Mouse (Mus musculus): Measurements from ENCODE around the gene Plcl1.
"Not testable (repeated sequence)": the region's sequence is repeated elsewhere in the genome, so short reads cannot be mapped to it uniquely, and the experiment has no call there.

Gene Plcl1

GRCm38 (mm10) chr1:55445043-55445688, 39.4 kb downstream of the Plcl1 start:
- DNase-seq (ENCODE audit: low read depth), result no peak

DNA sequence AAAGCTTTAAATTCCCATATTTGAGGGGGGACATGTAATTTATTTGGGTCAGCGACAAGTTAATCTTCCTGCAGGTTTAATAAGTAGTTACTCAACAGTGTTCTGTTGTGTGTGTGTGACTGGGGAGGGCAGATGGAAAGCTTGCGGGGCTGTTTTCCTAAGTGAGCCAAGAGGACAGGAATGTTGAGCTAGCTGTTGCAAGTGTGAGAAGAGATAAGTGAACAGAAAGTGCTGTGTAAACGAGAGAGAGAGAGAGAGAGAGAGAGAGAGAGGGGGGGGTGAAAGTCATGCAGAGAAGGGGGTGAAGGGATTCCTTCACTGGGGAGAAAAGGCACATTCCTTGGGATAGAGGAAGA, 39.9 kb downstream of the Plcl1 start:
- no peak for DNase-seq (ENCODE audit: low read depth)

GRCm38 (mm10) chr1:55446273-55446672, 40.6 kb downstream of the Plcl1 start:
- DNase-seq (ENCODE audit: low read depth), result no peak

DNA sequence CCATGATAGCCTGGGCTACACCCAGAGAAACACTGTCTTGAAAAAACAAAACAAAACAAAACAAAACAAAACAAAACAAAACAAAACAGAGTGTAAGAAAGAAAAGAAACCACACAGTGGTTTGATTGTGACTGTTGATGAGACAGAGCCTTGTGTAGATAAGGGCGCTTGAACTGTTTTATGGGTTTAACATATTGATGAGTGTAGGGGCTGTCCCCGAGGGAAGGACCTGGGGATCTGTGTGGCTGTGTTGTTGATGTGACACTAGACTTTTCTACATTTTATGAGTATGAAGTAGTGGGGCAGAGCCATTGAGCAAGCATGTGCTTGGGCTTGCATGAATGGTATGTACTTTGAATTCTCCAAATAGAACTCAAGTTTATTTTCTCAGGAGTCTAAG, 41.2 kb downstream of the Plcl1 start:
- no peak for DNase-seq (ENCODE audit: low read depth)

DNA sequence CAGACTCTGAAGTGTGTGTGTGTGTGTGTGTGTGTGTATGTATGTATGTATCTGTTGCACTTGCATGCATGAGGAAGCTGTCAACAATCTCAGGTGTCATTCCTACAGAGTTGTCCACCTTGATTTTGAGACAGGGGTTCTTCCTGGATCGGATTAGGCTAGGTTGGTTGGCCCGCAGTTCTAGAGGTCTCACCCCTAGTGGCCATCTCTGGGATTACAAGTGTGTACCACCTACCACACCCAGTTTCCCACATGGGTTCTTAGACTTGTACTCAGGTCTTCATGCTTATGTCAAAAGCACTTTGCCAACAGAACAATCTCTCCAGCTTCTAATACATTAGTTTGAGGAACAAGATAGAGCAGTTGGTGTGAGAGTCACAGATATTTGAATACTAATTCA, 41.9 kb downstream of the Plcl1 start:
- no peak for DNase-seq (ENCODE audit: low read depth)

DNA sequence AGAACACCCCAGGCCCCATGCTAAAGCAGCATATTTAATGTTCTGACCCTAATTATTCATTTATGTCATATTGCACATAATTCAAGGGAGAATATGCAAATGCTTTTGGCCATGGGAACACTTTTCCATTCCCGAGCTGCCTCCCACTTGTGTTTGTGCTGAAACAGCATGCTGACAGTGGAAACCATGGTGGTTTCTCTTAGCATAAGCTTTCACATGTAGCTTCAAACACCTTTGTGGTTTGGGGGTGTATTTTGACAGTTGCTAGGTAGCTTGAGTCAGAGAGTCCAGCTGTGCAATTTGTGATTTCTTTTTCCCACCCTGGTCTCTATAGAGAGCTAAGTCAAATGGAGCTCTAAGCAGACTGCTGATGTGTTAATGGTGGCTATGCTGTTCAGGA, 42.4 kb downstream of the Plcl1 start:
- no peak for DNase-seq (ENCODE audit: low read depth)

- DNase-seq (ENCODE audit: low read depth), result no peak
These were observed 44.1 kb downstream of the Plcl1 start for GRCm38 (mm10) chr1:55449779-55450178.

GRCm38 (mm10) chr1:55454119-55454518, 48.4 kb downstream of the Plcl1 start:
- no peak for DNase-seq (ENCODE audit: low read depth)

- DNase-seq (ENCODE audit: low read depth), result no peak
These were observed 56.6 kb downstream of the Plcl1 start for GRCm38 (mm10) chr1:55462301-55462700.

- DNase-seq (ENCODE audit: low read depth), result peak; percentile 39
These were observed 68.0 kb downstream of the Plcl1 start for GRCm38 (mm10) chr1:55473756-55474155.

GRCm38 (mm10) chr1:55474976-55475375, 69.3 kb downstream of the Plcl1 start:
- no peak for DNase-seq (ENCODE audit: low read depth)

DNA sequence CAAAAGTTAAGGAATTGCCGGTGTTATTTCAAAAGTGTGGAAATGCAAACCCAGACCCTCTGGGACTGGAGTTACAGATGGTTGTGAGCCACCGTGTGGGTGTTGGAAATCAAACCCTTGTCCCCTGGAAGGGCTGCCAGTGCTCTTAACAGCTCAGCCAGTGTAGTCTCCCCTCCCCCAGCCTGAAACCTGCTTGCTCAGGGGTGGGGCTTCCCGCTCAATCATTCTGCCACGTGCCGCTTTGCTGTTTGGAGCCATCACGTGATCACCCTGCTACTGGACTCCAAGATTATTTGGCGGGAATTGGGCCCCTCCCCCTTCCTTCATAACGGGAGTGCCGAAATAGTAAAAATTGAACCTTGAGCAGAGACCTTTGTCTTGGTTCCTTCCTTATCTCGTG, 81.7 kb downstream of the Plcl1 start:
- DNase-seq (ENCODE audit: low read depth), result not testable (repeated sequence)

- DNase-seq (ENCODE audit: low read depth), result peak; percentile 47
These were observed 82.5 kb downstream of the Plcl1 start for GRCm38 (mm10) chr1:55488261-55488660.

DNA sequence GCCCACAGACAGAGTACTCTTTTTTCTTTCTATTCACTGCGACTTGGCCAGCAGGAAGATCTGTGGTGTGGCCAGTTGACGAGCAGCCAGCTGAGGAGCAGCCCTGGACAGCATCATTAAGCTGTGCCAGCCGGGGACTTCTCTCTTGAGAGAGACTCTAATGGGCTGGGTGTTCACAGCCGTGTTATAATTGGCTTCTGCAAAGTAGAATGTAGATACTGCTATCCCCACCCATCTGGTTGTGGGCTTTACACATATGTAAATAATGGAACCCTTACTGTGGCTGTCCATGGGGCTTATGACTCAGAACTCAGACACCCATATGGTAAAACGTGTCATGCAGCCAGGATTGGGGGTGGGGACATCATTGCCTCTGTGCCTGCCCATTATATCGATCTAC, 83.6 kb downstream of the Plcl1 start:
- no peak for DNase-seq (ENCODE audit: low read depth)

DNA sequence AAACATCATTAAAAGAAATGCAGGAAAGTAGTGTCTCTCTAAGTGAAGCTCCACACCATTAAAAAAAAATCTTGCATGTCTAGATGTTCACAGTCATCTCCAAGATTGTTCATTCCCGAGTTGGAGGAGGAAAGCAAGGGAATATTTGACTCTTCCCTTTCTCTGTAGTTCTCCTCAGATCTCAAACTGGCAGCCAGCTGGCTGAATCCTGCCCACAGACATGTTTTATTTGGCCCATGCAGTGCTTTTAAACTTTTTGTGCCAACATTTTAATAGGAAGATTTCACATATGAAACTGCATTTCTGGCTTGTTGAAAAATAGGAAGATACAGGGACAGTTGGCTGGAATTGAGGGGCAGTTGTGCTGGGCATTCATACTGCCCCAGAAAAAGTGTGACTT, 94.2 kb downstream of the Plcl1 start:
- no peak for DNase-seq (ENCODE audit: low read depth)

DNA sequence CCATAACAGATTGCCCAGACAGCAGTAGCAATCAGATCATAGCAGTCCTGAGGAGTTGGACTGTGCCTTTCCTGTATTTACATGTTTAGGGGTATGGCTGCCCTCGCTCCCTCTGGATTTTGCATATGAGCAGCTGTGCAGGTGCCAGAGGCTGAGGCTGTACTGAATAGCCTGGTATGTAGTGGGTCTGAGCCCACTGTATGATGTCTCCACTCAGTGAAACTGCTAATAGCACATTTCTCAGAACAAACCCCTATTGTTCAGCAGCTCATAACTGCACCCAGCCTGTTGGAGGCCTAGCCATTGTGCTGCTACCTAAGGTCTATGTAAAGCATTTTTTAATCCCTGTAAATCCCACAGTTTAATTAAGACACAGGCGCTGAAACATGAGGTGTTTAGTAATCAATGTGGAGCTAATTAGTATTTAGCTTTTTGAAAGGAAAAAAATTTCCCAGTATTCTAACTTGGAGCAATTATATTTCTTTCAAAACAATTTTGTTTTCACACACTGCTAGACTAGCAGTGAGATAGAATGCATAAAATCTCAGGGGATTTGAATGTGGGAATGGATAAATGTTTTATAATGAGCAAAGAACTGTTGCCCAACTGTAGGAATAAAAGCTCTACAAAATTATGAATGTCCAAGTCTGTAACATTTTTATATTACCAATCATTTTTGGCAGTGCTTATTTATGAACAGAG, 95.4 kb downstream of the Plcl1 start:
- DNase-seq (ENCODE audit: low read depth), result no peak

GRCm38 (mm10) chr1:55505811-55506210, 100.1 kb downstream of the Plcl1 start:
- no peak for DNase-seq (ENCODE audit: low read depth)

DNA sequence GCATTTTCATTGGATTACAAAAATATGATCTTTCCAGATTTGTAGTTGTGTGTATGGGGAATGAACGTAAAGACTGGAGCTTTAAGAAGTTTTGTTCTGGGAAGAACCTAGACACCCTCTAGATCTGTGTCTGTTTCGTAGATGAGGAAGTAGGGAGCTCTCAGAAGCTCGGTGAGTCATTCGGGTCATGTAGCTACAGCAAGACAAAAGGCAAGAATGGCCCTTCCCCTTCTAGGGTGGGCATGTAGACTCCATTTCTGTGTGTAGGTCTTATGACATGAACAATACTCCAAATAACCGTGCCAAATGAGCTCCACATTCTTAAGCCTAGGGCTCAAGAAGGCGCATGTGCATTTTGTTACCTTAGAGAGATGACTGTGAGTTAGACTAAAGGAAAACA, 101.3 kb downstream of the Plcl1 start:
- peak; percentile 33 for DNase-seq (ENCODE audit: low read depth)

GRCm38 (mm10) chr1:55509587-55509986, 103.9 kb downstream of the Plcl1 start:
- no peak for DNase-seq (ENCODE audit: low read depth)

DNA sequence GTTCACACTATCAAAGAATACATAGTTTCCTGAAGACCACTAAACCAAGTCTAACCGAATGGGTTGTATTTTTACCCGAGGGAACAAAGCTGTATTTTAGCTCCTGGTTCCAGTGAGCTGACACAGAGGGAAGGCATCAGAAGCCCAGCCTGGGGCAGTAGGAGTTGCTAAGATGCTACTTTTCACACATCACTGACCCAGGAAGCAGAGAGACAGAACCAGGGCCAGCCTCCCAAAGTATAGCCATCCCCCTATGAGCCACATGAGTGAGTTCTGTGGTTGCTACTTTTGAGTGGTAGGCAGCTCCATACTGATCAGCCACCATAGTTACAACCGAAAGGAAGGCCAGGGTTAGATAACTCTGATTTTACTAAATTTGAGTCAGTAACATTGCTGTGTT, 106.4 kb downstream of the Plcl1 start:
- no peak for DNase-seq (ENCODE audit: low read depth)

DNA sequence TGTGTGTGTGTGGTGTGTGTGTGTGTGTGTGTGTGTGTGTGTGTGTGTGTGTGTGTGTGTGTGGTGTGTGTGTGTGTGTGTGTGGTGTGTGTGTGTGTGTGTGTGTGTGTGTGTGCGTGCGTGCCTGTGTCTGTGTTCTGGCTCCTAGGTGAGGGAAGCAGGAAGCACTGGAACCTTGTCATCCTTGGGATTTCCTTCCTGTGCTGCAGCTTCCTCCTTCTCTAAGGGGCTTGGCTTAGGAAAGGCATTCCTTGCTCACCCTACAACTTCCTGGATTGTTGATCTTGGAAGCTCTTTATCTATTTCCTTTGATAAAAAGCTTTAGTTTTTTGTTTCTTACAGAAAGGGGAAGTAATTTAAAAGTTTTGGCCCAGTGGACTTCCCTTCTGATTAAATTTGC, 107.1 kb downstream of the Plcl1 start:
- not testable (repeated sequence) for DNase-seq (ENCODE audit: low read depth)

DNA sequence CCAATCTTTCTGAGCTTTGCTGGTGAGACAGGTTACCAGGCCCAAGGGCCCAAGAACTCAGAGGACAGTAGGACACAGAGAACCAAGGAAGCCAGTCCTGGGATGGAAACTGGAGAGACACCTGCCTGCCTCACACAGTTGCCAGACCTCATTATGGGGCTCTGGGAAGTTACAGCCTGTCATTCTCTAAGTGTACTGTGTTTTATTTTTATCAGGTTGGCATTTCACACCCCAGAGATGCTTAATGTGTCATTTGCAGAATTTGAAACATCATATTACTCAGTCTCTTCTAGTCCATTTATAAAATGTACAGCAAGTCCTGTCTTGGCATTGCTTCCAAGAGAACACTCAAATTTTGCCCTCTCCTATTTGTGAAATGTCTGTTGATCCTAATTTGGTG, 111.5 kb downstream of the Plcl1 start:
- no peak for DNase-seq (ENCODE audit: low read depth)

- no peak for DNase-seq (ENCODE audit: low read depth)
These were observed 118.2 kb downstream of the Plcl1 start for GRCm38 (mm10) chr1:55523966-55524365.

GRCm38 (mm10) chr1:55525100-55525499, 119.4 kb downstream of the Plcl1 start:
- no peak for DNase-seq (ENCODE audit: low read depth)

Data from 416B (cell line).